Mouse (Mus musculus) intestine, postnatal 0 days (tissue): ENCODE data around the gene Dcbld2. TPM values are rescaled to one million over a fixed set of nuclear protein-coding genes. Genes with fewer than 3 reads are reported as not detected.

Experiments used
- ATAC-seq: fragments of 200-750 bp; cut with Nextera tagmentation; 2 replicates; pipeline ENCODE4 v1.8.0; 2017; ENCODE audit warnings: mild to moderate bottlenecking, moderate TSS enrichment, moderate library complexity
- H3K27ac ChIP-seq: fragments of 300-500 bp; sonication (generic); 2 replicates; pipeline ENCODE4 v1.5.1; 2014; ENCODE audit warnings: mild to moderate bottlenecking, low read depth, low read length, moderate library complexity
- H3K27me3 ChIP-seq: fragments of 300-500 bp; sonication (generic); replicated peaks from 2 replicates; pipeline ENCODE4 v1.6.1; 2014; ENCODE audit warnings: low read length, mixed read lengths; ENCODE audit not compliant: control insufficient read depth, insufficient read depth
- H3K36me3 ChIP-seq: fragments of 300-500 bp; sonication (generic); 2 replicates; pipeline ENCODE4 v1.6.1; 2014; ENCODE audit warnings: mild to moderate bottlenecking, moderate library complexity; ENCODE audit not compliant: control insufficient read depth, insufficient read depth
- H3K4me1 ChIP-seq: fragments of 300-500 bp; sonication (generic); replicated peaks from 2 replicates; pipeline ENCODE4 v1.6.1; 2014; ENCODE audit warnings: antibody characterized with exemption, low read length, mixed read lengths; ENCODE audit not compliant: control insufficient read depth, insufficient read depth
- H3K4me2 ChIP-seq: fragments of 300-500 bp; sonication (generic); replicated peaks from 2 replicates; pipeline ENCODE4 v1.6.1; 2014; ENCODE audit warnings: low read depth, mild to moderate bottlenecking, moderate library complexity
- H3K4me3 ChIP-seq: fragments of 300-500 bp; sonication (generic); 2 replicates; pipeline ENCODE4 v1.5.1; 2014; ENCODE audit warnings: low read depth, low read length
- H3K9ac ChIP-seq: fragments of 300-500 bp; sonication (generic); 2 replicates; pipeline ENCODE4 v1.6.1; 2014; ENCODE audit warnings: mild to moderate bottlenecking, low read depth, low read length
- H3K9me3 ChIP-seq: fragments of 300-500 bp; sonication (generic); 2 replicates; pipeline ENCODE4 v1.6.1; 2016; ENCODE audit warnings: mixed run types; ENCODE audit not compliant: control insufficient read depth
- CTCF ChIP-seq: sonication (generic); IDR thresholded peaks from 2 replicates; pipeline ENCODE4 v1.5.1; 2016; ENCODE audit warnings: low read depth, mild to moderate bottlenecking, control low read depth, antibody characterized with exemption, moderate library complexity
- WGBS: fragments of 180-500 bp; shearing (Covaris S2); extraction: QIAGEN DNeasy Blood & Tissue Kit; methylation state at CpG from one replicate; pipeline ENCODE4 v1.1.7; 2014; 5-methylcytosine and 5-hydroxymethylcytosine counted together
- polyA plus RNA-seq: library from polyadenylated mRNA; unstranded; fragments of >200 nt; fragmentation: Nextera tagmentation; extraction: Ambion mirVana; gene quantifications from 2 replicates; pipeline ENCODE4 v1.2.1, GENCODE M21; 2015

Dcbld2 gene
- polyA plus RNA-seq, 1 experiment from 2014 or later: 2.2 TPM

DNA sequence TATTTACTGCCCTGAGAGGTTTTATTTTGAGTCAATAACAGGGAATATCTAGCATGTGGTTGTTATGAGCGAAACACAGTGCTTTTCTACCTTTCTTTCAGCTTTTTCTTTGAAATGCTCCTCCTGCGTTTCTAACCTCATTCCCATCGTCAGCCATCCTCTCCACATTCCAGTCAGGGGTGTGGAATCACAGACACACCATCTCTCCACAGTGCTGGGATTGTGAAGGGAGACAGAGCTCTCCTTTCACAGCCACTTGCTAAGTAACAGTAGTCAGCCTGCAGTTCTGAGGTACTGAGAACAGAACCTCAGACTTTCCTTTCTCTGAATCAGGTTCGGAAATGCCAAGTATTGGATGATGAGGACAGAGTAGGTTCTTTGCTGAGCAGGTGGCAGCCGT is 14.1 kb upstream of the Dcbld2 start:
- no peak for ATAC-seq
- no peaks in the 10 kb centered on the region for H3K36me3 ChIP-seq
- no peaks in the 10 kb centered on the region for H3K4me1 ChIP-seq
- H3K9ac ChIP-seq: no peak overlapping the region
- no peak for TF ChIP-seq CTCF
- 71% methylated on average over 5 of the region's 5 CpGs for WGBS
- H3K27ac ChIP-seq: no peak overlapping the region
- H3K4me2 ChIP-seq: no peak overlapping the region
- H3K9me3 ChIP-seq: no peaks in the 10 kb centered on the region
- H3K27me3 ChIP-seq: no peaks in the 10 kb centered on the region
- H3K4me3 ChIP-seq: no peak overlapping the region

DNA sequence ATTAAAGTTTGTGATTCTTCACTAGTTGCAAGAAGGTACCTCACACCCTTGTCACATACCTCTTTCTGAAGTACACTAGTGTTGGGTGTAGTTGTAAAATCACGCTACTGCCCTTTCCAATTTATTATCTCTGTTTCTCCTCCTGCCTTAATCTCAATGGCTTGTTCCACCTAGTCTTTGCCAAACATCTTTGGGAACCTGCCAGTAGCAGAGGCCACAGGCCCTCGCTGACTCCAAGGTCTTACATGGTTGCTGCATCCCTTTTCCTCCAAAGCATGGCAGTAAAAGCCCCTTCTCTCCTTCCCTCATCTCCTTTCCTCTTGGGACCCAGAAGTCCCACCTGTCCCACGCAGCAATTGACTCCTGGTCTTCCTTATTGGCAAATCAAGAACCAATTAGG is 9.6 kb upstream of the Dcbld2 start:
- WGBS: 78% methylated on average over 3 of the region's 3 CpGs
- H3K4me3 ChIP-seq: no peak overlapping the region

DNA sequence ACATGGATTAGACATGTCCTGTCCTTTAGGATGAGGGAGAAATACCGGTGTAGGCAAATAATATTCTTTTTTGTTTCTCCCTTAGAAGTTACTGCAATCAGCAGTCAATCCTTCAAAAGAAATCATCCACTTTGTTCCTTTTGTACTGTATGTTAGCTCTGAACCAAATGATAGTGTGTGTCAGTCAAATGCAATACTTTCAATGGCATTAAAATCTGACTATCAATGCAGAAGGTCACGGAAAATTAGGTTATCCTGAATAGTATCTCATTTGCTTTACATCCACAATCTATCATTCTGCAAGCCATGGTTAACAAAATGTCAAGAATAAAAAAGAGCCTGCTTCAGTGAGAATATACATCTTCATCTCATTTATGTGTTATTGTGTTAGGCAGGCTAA is 7.2 kb upstream of the Dcbld2 start:
- Histone ChIP-seq H3K9me3 (no peaks in the 10 kb centered on the region), H3K36me3 (no peaks in the 10 kb centered on the region), H3K4me1 (no peaks in the 10 kb centered on the region), H3K27ac (no peak overlapping the region), H3K4me2 (no peak overlapping the region), H3K4me3 (no peak overlapping the region), H3K9ac (no peak overlapping the region), H3K27me3 (no peaks in the 10 kb centered on the region)
- TF ChIP-seq CTCF: no peak
- 85% methylated on average over 2 of the region's 2 CpGs for WGBS
- no peak for ATAC-seq

More for the DNA sequence above, 9.6 kb upstream of the Dcbld2 start:
- Histone ChIP-seq H3K36me3 (no peaks in the 10 kb centered on the region), H3K4me2 (no peak overlapping the region), H3K27ac (no peak overlapping the region), H3K27me3 (no peaks in the 10 kb centered on the region), H3K9me3 (no peaks in the 10 kb centered on the region), H3K9ac (no peak overlapping the region), H3K4me1 (no peaks in the 10 kb centered on the region)
- no peak for ATAC-seq
- TF ChIP-seq CTCF: no peak

DNA sequence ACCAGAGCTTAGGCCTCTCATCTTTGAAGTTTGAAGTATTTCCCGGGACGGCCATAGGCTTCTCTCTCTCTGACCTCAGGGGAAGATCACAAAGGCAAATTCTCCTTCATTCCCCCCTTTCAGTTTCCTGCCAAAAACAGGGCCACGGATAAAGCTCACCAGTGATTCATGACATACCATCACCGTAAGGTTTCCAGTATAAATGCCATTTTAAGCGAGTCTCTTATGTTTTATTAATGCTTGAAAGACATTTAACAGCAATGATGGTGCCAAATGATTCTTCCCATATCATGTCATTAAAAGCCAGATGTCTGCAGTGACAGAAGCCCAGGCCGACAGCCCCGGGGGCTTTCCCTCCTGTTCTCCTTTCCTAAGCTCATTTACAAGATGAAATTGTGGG is 3.6 kb upstream of the Dcbld2 start:
- Histone ChIP-seq H3K9ac (no peak overlapping the region), H3K4me3 (no peak overlapping the region), H3K36me3 (no peaks in the 10 kb centered on the region), H3K27me3 (no peaks in the 10 kb centered on the region), H3K27ac (no peak overlapping the region), H3K4me1 (no peaks in the 10 kb centered on the region), H3K9me3 (no peaks in the 10 kb centered on the region), H3K4me2 (no peak overlapping the region)
- WGBS: 66% methylated on average over 7 of the region's 7 CpGs
- no peak for TF ChIP-seq CTCF
- ATAC-seq: no peak

DNA sequence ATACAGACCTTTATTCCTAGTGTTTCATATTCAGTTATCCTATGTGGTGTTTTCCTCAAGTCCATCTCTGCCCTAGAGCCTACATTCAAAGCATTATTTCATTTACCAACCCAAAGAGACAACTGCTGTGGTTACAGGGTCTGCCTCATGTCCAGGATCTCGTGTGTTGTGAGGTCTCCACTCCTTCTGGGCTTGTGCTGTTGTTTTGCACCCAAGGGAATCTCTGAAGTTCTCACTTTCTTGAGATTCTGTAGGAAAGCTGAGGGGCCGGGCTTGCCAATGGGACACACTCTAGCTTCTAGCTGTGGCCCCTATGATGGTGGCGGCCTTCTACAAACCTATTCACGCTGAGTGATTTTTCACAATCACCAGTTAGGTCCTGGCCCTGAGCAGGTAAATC is 3.0 kb upstream of the Dcbld2 start:
- no peak for TF ChIP-seq CTCF
- WGBS: 89% methylated on average over 4 of the region's 4 CpGs
- ATAC-seq: no peak

DNA sequence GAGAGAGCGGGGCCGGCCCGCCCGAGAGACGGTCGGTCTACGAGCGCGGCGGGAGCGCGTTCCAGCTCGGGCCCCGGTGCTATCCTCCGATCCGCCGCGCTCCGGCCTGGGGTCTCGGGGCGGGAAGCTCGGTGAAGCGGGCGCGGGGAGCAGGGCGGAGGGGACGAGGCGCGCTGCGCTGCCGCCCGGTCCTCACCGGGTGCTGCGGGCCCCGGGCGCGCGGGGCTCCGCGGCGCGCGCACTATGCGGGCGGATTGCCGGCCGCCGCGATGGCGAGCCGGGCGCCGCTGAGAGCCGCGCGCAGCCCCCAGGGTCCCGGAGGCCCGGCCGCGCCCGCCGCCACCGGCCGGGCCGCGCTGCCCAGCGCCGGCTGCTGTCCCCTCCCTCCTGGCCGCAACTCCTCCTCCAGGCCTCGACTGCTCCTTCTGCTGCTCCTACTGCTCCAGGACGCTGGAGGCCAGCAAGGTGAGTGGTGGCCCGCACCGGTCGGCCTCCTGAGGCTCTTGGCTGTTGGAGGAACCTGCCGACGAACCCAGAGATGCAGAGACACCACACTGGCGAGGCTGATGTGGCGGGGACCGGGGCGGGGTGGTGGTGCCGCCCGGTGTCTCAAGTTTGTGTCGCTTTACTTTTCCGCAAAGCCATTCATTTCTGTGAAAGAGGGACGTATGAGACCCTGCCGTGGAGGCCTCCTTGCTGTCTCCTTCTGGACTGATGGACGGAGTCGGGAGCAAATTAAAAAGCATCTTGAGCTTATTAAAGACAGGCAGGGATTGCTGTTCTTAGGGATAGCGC is 441 bp downstream of the Dcbld2 start:
- peak overlapping the region; percentile 71 for H3K9ac ChIP-seq
- no peaks in the 10 kb centered on the region for H3K27me3 ChIP-seq
- peak; percentile 71 for ATAC-seq
- H3K9me3 ChIP-seq: no peaks in the 10 kb centered on the region
- peak overlapping the region; percentile 36 for H3K27ac ChIP-seq
- peak overlapping the region; percentile 83 for H3K4me3 ChIP-seq
- H3K4me1 ChIP-seq: no peaks in the 10 kb centered on the region
- no peak for TF ChIP-seq CTCF
- WGBS: 1% methylated on average over 36 of the region's 89 CpGs
- peak overlapping the region; percentile 96 for H3K4me2 ChIP-seq
- H3K36me3 ChIP-seq: no peaks in the 10 kb centered on the region

More for the DNA sequence above, 3.0 kb upstream of the Dcbld2 start:
- no peak overlapping the region for H3K27ac ChIP-seq
- no peak overlapping the region for H3K4me2 ChIP-seq
- H3K27me3 ChIP-seq: no peaks in the 10 kb centered on the region
- H3K4me1 ChIP-seq: no peaks in the 10 kb centered on the region
- H3K9ac ChIP-seq: no peak overlapping the region
- H3K36me3 ChIP-seq: no peaks in the 10 kb centered on the region
- no peak overlapping the region for H3K4me3 ChIP-seq
- no peaks in the 10 kb centered on the region for H3K9me3 ChIP-seq
